Mouse (Mus musculus): ENCODE data around the gene Igfbp6.
A peak's percentile ranks its signal among the peaks of the same experiment; 100 is the strongest.

The Igfbp6 gene

GRCm38 (mm10) chr15:102144274-102144711 is at the start of gene Igfbp6:
Igfbp6 (plus strand) TSS chr15:102144362.
- peak; percentile 47 to 60 for DNase-seq

- no peak for DNase-seq
Observed at GRCm38 (mm10) chr15:102094988-102095387, 49.2 kb upstream of the Igfbp6 start.

GRCm38 (mm10) chr15:102097147-102097915 is 46.8 kb upstream of the Igfbp6 start:
- peak; percentile 17 to 29 for DNase-seq

- DNase-seq, result peak; percentile 23 to 33
Observed at GRCm38 (mm10) chr15:102097991-102098555, 46.1 kb upstream of the Igfbp6 start.

- DNase-seq, result peak; percentile 3 to 14
Observed at GRCm38 (mm10) chr15:102099260-102099659, 44.9 kb upstream of the Igfbp6 start.

GRCm38 (mm10) chr15:102099771-102100160 is 44.4 kb upstream of the Igfbp6 start:
- no peak for DNase-seq

- DNase-seq, result peak; percentile 89 to 92
Observed at GRCm38 (mm10) chr15:102100161-102100981, 43.8 kb upstream of the Igfbp6 start, which contains the start of gene Tns2. Tns2 (plus strand) TSS chr15:102100413.

GRCm38 (mm10) chr15:102100996-102101671 is 43.0 kb upstream of the Igfbp6 start:
- DNase-seq, result peak; percentile 63 to 72

- peak; percentile 63 to 75 for DNase-seq
Observed at GRCm38 (mm10) chr15:102101672-102102541, 42.3 kb upstream of the Igfbp6 start.

GRCm38 (mm10) chr15:102102548-102103121 is 41.5 kb upstream of the Igfbp6 start:
- DNase-seq, result peak; percentile 80 to 89

- DNase-seq, result peak; percentile 63 to 80
Observed at GRCm38 (mm10) chr15:102103371-102103946, 40.7 kb upstream of the Igfbp6 start.

GRCm38 (mm10) chr15:102103947-102104555 is 40.1 kb upstream of the Igfbp6 start:
- DNase-seq, result peak; percentile 78 to 85

GRCm38 (mm10) chr15:102105360-102105759 is 38.8 kb upstream of the Igfbp6 start:
- DNase-seq, result peak; percentile 72 to 80

- peak; percentile 76 to 84 for DNase-seq
Observed at GRCm38 (mm10) chr15:102105764-102106730, 38.1 kb upstream of the Igfbp6 start.

- peak in 1 of 2 experiments; percentile 50 for DNase-seq
Observed at GRCm38 (mm10) chr15:102106754-102107456, 37.3 kb upstream of the Igfbp6 start.

GRCm38 (mm10) chr15:102107689-102108573 is 36.2 kb upstream of the Igfbp6 start:
- DNase-seq, result peak; percentile 86 to 88

All from kidney, postnatal 4 days (tissue).